Mouse (Mus musculus): ENCODE data around the gene Cabcoco1. TPM values are rescaled to one million over a fixed set of nuclear protein-coding genes. Genes with fewer than 3 reads are reported as not detected.
A peak's percentile ranks its signal among the peaks of the same experiment; 100 is the strongest.

The Cabcoco1 gene
- total RNA-seq, 2 experiments from 2014 or later = 2.9 to 3.0 TPM

DNA sequence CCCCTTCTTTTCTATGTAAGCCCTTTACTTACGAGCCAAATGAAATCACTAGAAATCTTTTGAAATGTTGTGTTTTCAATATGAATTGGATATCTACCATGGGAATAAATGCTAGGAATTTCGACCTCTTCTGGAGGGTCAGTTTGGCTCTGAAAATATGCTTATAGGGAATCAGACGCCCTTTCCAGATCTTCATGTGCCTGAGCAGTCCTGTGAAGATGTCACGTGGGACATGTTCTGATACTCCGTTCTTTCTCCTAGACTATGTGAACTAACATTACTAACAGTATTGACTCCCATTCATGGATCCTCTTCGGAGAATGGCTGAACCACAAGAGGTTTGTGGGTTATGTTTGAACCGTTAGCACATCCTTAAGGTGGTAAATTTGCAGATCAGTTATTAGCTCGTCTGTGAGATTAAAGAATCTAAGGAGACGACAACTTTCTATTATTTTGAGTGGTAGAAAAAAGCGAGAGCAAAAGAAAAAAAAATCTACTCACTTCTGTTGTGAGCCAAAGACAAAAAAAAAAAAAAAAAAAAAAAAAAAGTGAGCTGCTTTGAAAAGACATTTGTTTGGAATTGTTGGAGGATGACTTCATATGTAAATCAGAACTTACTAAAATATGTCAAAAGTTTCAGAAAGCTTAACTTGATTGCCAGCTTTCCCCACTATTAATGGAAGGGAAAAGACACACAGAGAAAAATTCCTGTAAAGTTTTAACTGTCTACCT lies 99.6 kb downstream of the Cabcoco1 start:
- no peak for DNase-seq (ENCODE audit: low spot score in 2 of 2)

DNA sequence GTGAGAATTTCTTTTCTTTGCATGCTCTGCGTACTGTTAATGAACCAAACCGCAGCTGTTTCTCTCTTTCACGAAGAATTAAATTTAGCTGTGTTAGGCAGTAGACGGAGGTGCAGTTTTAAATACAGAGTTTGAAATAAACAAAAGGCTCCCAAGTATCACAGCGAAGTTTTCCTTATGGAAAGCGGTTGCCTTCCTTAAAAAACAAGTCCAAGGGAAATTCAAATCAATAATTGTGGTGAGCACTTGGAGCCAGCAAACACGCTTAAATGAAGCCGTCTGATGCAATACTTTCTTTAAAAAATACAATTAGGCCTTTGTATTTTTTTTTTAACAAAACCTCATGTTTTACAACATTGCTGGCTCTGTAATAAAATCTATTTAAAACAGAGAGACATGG lies 101.2 kb downstream of the Cabcoco1 start:
- no peak for DNase-seq (ENCODE audit: low spot score in 2 of 2)

DNA sequence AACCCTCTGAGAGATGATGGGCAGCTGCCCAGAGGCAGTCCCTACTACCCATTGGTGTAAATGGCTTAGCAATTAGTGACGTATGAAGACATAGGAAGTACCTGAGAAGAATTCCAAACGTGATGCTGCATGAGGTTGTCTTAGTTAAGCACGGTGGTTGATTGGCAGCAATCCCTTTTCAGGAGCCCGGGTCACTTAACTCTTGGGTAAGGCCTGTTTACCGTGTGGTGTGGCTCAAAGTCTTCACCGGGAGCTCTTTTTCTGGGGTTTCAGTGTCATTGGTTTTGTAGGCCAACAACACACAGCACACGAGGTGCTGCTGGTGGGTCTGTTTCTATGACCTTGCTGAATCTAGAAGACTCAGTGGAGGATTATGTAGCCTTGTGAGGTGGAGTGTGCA lies 105.9 kb downstream of the Cabcoco1 start:
- DNase-seq (ENCODE audit: low spot score in 2 of 2) = no peak

DNA sequence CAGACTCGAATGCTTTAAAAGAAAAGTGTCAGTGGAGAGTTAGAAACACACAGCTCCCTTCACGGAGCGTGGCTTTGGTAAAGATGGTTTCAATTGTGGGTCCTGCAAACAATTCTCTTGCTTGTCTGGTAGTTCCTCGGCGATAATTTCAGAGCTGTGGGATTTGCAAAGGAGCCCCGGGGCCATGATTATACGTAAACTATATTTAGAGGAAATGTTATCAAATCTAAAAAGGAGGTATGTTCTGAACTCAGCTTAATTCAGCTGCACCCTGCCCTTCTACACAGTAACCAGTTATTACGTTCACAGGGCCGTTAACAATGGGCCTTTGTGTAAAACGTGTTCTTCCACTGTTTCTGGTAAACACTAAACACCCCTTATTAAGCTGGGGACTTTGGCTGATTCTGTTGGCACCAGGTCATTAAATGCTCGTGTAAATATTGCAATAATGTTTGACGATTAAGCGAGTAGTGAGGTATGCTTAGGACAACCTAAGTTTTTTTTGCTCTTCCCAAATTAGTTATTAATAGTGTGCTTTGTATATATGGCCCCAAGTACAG lies 106.6 kb downstream of the Cabcoco1 start:
- no peak for DNase-seq (ENCODE audit: low spot score in 2 of 2)

DNA sequence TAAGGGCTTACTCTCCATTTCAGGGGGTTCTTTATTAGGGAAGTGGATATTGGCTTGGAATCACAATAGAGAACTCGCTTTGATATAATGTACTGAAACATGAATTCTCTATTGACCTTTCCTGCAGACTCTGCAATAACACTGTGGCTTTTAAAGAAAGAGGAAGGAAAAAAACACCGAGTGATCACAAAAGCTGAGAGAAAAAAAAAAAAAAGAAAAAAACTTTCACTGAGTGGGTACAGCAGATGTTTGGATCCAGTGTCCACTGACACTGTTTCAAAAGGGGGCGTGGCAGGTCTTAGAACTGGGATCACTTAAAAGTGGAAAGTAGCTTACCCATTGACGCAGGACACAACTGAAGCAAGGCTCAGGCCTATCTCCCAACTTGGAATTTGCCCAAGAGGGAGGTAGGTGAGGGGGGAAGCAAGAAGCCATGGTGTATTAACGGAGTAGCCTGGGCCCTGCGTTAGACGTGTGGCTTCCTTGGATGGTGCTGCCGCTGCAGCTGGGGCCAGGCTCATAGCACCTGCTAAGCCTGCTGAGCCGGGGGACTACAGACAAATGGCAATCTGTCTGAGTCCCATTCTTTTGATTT lies 107.6 kb downstream of the Cabcoco1 start:
- no peak for DNase-seq (ENCODE audit: low spot score in 2 of 2)

DNA sequence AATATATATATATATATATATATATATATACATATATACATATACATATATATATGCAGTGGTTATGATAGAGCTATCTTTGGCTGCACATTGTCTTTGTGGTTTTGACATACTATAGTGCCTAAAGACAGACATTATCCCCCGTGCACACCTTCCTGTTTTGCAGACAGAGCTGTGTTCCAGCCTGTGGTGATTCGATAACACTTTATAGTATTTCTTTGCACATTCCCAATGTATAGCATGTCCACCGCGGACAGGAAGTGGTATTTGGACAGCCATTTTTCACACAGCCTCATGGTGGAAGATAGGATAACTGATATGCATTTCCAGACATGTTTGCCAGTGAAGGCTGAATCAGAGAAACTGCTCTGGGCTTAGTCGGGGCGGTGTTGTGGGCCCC lies 110.3 kb downstream of the Cabcoco1 start:
- no peak for DNase-seq (ENCODE audit: low spot score in 2 of 2)

DNA sequence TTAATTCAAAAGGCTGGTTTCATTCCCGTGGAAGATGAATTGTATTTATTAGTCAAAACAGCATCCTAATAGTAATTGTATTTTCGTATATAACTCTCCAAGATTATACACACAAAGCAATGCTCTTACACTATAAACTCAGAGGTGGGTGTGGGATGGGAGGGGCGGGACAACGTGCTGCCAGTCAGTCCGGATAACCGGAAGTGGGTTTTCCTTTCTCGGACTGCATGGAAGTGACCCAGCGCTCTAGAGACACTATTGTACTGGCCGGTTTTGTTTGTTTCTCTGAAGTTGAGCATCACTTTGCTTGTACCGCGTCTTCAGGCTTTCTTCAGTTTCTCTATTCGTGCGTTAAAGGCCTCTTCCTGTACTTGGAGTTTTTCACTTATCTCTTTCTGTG lies 110.8 kb downstream of the Cabcoco1 start:
- no peak for DNase-seq (ENCODE audit: low spot score in 2 of 2)

DNA sequence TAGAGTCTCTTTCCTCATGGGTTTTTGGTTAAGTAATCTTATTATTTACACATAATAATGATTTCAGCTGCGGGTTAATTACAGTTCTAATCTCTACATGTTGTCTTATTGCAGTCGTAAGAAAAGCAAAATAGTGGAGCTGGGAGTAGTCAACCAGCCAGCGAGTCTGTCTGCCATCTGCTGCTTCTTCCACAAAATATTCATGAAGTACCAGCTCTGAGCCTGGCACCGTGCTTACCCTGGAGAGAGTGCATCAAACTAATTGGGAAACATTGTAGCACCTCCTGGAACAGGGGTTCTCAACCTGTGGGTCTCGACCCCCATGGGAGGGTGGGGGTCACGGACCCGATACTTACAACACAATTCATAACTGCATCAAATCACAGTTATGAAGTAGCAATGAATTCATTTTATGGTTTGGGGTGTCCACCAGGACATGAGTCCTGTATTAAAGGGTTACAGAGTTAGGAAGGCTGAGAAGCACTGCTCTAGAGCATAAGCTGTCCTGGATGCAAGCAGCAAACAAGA lies 121.2 kb downstream of the Cabcoco1 start:
- peak in 1 of 2 experiments; percentile 68 for DNase-seq (ENCODE audit: low spot score in 2 of 2)

DNA sequence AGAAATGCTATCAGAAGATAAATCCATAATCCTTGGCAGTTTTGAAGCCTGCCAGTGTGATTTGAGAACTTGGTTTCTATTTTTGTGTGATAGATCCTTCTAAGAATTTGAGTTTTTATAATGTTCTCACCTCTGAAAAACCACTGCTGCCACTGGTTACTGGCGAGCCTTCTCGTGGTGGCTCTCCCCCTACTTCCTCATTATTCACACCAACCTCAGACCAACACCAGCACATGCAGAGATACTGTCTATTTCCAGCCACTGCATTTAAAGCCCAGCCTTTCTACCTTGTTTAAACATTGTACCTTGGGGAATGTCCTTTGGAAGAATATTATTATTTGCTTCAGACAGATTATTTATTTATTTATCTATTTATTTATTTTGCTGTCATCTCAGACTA lies 121.8 kb downstream of the Cabcoco1 start:
- DNase-seq (ENCODE audit: low spot score in 2 of 2) = no peak

DNA sequence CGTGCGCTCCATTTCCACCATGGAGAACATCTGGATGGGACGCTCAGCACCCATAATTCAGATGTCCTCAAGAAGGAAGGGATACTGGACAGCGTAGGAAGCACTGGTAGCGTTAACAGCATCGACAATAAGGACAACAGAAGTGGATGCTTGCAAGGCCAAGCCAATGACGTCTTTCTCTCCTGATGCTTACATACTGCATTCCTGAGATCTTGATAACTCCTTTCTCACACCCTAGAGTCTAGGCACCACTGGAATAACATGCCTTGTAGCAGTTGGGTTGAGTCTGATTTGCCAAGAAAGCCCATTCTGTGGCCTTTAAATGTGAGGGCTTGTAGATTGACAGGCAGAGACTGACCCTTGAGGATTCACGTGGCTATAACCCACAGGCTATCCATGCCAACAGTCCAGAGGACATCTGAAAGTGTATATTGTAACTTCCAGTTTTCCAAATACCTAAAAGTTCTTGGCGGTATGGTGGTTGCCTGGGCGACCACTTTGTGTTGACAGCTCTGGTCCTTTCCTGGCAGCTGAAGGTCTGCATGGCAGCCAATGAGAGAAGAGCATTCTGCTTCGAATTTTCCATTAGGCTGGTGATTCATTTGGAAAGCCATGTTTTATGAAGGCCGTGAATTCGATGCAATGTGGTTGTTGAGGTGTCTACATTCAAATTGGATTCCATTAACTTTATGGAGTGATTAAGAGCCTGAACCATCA lies 124.5 kb downstream of the Cabcoco1 start:
- no peak for DNase-seq (ENCODE audit: low spot score in 2 of 2)

DNA sequence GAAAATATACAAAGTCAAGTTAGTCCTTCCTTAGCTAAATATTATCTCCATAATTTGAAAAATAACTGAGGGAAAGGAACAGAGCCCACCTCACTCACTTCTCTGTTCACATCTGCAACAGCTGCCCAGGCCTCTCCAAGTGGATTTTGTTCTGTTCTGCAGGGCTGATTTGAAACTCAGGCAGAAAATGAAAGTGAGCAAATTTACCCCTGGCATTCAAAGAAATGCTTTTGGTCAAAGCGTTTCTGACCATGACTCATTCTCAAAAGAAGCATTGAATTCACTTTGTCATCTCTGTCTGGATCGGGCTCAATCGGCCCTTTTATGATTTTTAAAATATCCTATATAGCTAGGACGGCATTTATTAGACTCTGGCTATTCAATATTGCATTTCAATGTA lies 135.8 kb downstream of the Cabcoco1 start:
- DNase-seq (ENCODE audit: low spot score in 2 of 2) = no peak

DNA sequence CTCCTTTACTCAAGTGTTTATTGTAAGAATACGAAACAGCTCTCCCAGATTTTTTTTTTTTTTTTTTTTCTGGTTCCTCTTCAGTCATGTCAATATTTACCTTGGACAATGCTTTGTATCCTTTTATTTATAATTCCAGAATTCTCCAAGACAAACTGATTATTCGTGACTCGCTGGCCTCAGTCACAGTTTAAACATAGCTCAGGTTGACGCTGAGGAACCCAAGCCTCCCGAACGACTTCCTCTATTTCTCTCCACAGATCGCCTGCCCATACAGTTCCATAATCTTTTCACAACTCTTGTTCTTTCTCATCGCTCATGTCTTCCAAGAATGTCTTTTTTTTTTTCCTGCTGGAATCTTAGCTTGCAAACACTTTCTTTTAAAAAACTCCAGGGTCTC lies 144.9 kb downstream of the Cabcoco1 start:
- no peak for DNase-seq (ENCODE audit: low spot score in 2 of 2)

DNA sequence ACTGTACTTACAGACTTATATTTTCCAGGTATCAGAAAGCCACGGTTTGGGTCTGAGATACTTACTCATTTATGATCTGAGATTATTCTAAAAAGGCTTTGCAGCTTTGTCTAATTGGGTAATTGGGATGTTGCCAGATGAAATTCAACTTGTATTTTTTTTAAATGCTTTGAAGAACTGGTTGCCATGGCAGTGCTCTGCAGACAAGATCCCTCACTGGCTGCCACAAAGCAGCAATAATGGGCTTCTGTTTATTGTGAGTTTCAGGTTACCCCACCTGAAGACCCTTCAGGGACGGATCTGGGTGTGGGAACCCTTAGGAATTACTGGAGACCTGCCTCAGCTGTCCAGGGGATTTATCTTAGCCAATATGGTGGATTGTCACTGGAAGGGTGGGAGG lies 145.6 kb downstream of the Cabcoco1 start:
- DNase-seq (ENCODE audit: low spot score in 2 of 2) = peak in 1 of 2 experiments; percentile 39

DNA sequence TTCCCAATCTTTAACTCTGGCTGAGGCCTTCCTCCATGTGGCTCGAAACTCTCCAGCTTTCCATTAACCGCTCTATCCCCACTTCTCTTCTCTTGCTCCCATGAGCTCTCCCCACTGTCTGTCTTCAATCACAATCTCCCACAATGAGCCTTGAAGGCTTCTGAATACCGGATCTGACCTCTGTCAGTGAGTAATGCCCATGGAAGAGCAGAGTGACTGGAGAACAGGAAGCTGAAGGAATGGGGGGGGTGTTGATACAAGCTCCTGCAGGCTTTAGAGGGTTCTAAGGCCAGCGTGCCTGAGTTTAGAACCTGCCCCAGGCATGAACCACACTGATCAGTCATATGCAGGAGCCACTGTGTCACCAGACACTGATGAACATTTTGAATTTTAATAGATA lies 150.1 kb downstream of the Cabcoco1 start:
- DNase-seq (ENCODE audit: low spot score in 2 of 2) = no peak

DNA sequence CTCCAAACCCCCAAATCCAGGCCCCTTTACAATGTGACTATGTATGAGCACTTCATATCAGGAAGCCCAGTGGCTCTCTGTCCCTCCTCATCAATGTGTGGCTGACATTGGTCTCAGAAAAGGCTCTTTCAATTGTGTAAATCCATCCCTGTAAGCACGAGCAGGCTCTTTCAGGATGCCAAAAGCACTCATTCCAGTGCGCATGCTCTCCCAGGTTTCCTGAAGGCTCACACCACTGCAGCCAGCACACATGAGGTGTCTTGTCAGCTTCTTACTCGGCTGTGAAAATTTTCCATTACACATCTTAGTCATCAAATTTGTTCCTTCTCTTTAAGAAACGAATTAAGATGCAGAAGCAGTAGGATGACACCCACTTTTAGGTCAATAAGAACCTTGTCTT lies 152.9 kb downstream of the Cabcoco1 start:
- no peak for DNase-seq (ENCODE audit: low spot score in 2 of 2)

DNA sequence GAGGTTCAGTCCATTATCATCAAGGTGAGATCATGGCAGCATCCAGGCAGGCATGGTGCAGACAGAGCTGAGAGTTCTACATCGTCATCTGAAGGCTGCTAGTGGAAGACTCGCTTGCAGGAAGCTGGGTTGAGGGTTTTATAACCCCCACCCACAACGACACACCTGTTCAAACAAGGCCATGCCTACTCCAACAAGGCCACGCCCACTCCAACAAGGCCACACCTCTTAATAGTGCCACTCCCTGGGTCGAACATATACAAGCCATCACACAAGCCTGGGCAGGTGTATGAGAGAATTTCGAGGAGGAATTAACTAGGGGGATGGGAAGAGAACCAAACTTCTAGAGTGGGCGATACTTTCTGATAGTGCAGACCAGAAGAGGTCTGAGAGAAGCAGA lies 153.6 kb downstream of the Cabcoco1 start:
- DNase-seq (ENCODE audit: low spot score in 2 of 2) = no peak

Other genes with a start within 250 kb of the Cabcoco1 start
- gene Tmem26, start 181.8 kb upstream of the Cabcoco1 start, total RNA-seq (2021) = under 1 TPM; 0.18 to 0.40 TPM